Mouse (Mus musculus) neural tube, embryonic 14.5 days (tissue): ENCODE measurements at regions not wholly inside any gene's neighbourhood (a gene's known extent, or its start where the extent isn't known, plus 50 kb on each side); places are given as distances from the start of the nearest gene placed in this dataset.
A peak's percentile ranks its signal among the peaks of the same experiment; 100 is the strongest.

Experiments
- ATAC-seq: fragments of 200-750 bp; cut with Nextera tagmentation; 2 replicates; pipeline ENCODE4 v1.8.0; 2017; ENCODE audit warnings: low read depth, mild to moderate bottlenecking, moderate TSS enrichment, moderate library complexity
- H3K27ac ChIP-seq: fragments of 300-500 bp; sonication (generic); 2 replicates; pipeline ENCODE4 v1.5.1; 2014; ENCODE audit warnings: low read depth, mild to moderate bottlenecking, control low read depth, low read length, moderate library complexity, mixed read lengths
- H3K27me3 ChIP-seq: fragments of 300-500 bp; sonication (generic); 2 replicates; pipeline ENCODE4 v1.6.1; 2014; ENCODE audit warnings: low read length; ENCODE audit not compliant: control insufficient read depth, insufficient read depth
- H3K36me3 ChIP-seq: fragments of 300-500 bp; sonication (generic); 2 replicates; pipeline ENCODE4 v1.6.1; 2014; ENCODE audit warnings: low read length, mixed read lengths; ENCODE audit not compliant: control insufficient read depth, insufficient read depth
- H3K4me1 ChIP-seq: fragments of 300-500 bp; sonication (generic); 2 replicates; pipeline ENCODE4 v1.6.1; 2014; ENCODE audit warnings: low read length; ENCODE audit not compliant: control insufficient read depth, insufficient read depth
- H3K4me2 ChIP-seq: fragments of 300-500 bp; sonication (generic); 2 replicates; pipeline ENCODE4 v1.6.1; 2014; ENCODE audit warnings: mild to moderate bottlenecking, low read depth, low read length, control low read depth
- H3K4me3 ChIP-seq: fragments of 300-500 bp; sonication (generic); 2 replicates; pipeline ENCODE4 v1.5.1; 2014; ENCODE audit warnings: low read depth, low read length, control low read depth, mixed read lengths
- H3K9ac ChIP-seq: fragments of 300-500 bp; sonication (generic); replicated peaks from 2 replicates; pipeline ENCODE4 v1.6.1; 2014; ENCODE audit warnings: low read depth, mild to moderate bottlenecking, control low read depth, low read length, mixed read lengths
- H3K9me3 ChIP-seq: fragments of 300-500 bp; sonication (generic); 2 replicates; pipeline ENCODE4 v1.6.1; 2016; ENCODE audit warnings: low read length; ENCODE audit not compliant: control insufficient read depth
- WGBS: fragments of 180-500 bp; shearing (Covaris S2); extraction: QIAGEN DNeasy Blood & Tissue Kit; methylation state at CpG from one replicate; pipeline ENCODE4 v1.1.7; 2014; 5-methylcytosine and 5-hydroxymethylcytosine counted together

GRCm38 (mm10) chr17:64489769-64490335, 110.7 kb upstream of the Man2a1 start:
- WGBS = 85% methylated on average over 2 of the region's 2 CpGs
- H3K4me2 ChIP-seq = no peak overlapping the region
- H3K27ac ChIP-seq = no peak overlapping the region
- ATAC-seq = no peak
- no peak overlapping the region for H3K9ac ChIP-seq
- H3K27me3 ChIP-seq = no peaks in the 10 kb centered on the region
- no peak overlapping the region for H3K4me3 ChIP-seq
- no peaks in the 10 kb centered on the region for H3K36me3 ChIP-seq
- H3K9me3 ChIP-seq = no peaks in the 10 kb centered on the region
- H3K4me1 ChIP-seq = no peaks in the 10 kb centered on the region

GRCm38 (mm10) chr17:64490664-64491063, 109.9 kb upstream of the Man2a1 start:
- H3K4me2 ChIP-seq = no peak overlapping the region
- no peaks in the 10 kb centered on the region for H3K4me1 ChIP-seq
- no peak overlapping the region for H3K4me3 ChIP-seq
- no peak overlapping the region for H3K9ac ChIP-seq
- no peaks in the 10 kb centered on the region for H3K9me3 ChIP-seq
- H3K36me3 ChIP-seq = no peaks in the 10 kb centered on the region
- ATAC-seq = peak; percentile 69; the same call in 1 of the 2 replicates
- H3K27ac ChIP-seq = no peak overlapping the region
- 52% methylated on average over 7 of the region's 7 CpGs for WGBS
- no peaks in the 10 kb centered on the region for H3K27me3 ChIP-seq

- Histone ChIP-seq H3K9ac (no peak overlapping the region), H3K4me1 (no peaks in the 10 kb centered on the region), H3K9me3 (no peaks in the 10 kb centered on the region), H3K4me2 (no peak overlapping the region), H3K27ac (no peak overlapping the region), H3K4me3 (no peak overlapping the region), H3K36me3 (no peaks in the 10 kb centered on the region), H3K27me3 (no peaks in the 10 kb centered on the region)
- ATAC-seq = no peak
- WGBS = 72% methylated on average over 6 of the region's 10 CpGs
These were observed 108.6 kb upstream of the Man2a1 start for GRCm38 (mm10) chr17:64491922-64492353.

- no peaks in the 10 kb centered on the region for H3K36me3 ChIP-seq
- no peak overlapping the region for H3K9ac ChIP-seq
- H3K4me2 ChIP-seq = no peak overlapping the region
- no peak for ATAC-seq
- 60% methylated on average over 7 of the region's 9 CpGs for WGBS
- H3K4me3 ChIP-seq = no peak overlapping the region
- no peaks in the 10 kb centered on the region for H3K4me1 ChIP-seq
- H3K27ac ChIP-seq = no peak overlapping the region
- no peaks in the 10 kb centered on the region for H3K9me3 ChIP-seq
- H3K27me3 ChIP-seq = no peaks in the 10 kb centered on the region
These were observed 107.8 kb upstream of the Man2a1 start for GRCm38 (mm10) chr17:64492614-64493269.

GRCm38 (mm10) chr17:64499281-64499997, 101.1 kb upstream of the Man2a1 start:
- Histone ChIP-seq H3K9ac (no peak overlapping the region), H3K27ac (no peak overlapping the region), H3K9me3 (no peaks in the 10 kb centered on the region), H3K4me1 (no peaks in the 10 kb centered on the region), H3K4me2 (no peak overlapping the region), H3K4me3 (no peak overlapping the region), H3K36me3 (no peaks in the 10 kb centered on the region), H3K27me3 (no peaks in the 10 kb centered on the region)
- WGBS = 65% methylated on average over 15 of the region's 15 CpGs
- no peak for ATAC-seq

GRCm38 (mm10) chr17:64502376-64502775, 98.2 kb upstream of the Man2a1 start:
- Histone ChIP-seq H3K9me3 (no peaks in the 10 kb centered on the region), H3K4me3 (no peak overlapping the region), H3K27me3 (no peaks in the 10 kb centered on the region), H3K4me2 (no peak overlapping the region), H3K36me3 (no peaks in the 10 kb centered on the region), H3K9ac (no peak overlapping the region), H3K27ac (no peak overlapping the region), H3K4me1 (no peaks in the 10 kb centered on the region)
- ATAC-seq = no peak
- WGBS = 90% methylated on average over 2 of the region's 2 CpGs

- no peaks in the 10 kb centered on the region for H3K9me3 ChIP-seq
- H3K27ac ChIP-seq = no peak overlapping the region
- no peaks in the 10 kb centered on the region for H3K4me1 ChIP-seq
- ATAC-seq = no peak
- 88% methylated on average over 2 of the region's 2 CpGs for WGBS
- H3K4me3 ChIP-seq = no peak overlapping the region
- H3K36me3 ChIP-seq = no peaks in the 10 kb centered on the region
- no peak overlapping the region for H3K9ac ChIP-seq
- H3K4me2 ChIP-seq = no peak overlapping the region
- no peaks in the 10 kb centered on the region for H3K27me3 ChIP-seq
These were observed 94.6 kb upstream of the Man2a1 start for GRCm38 (mm10) chr17:64505956-64506355.

GRCm38 (mm10) chr17:64511139-64511779, 89.3 kb upstream of the Man2a1 start:
- H3K36me3 ChIP-seq = no peaks in the 10 kb centered on the region
- H3K4me1 ChIP-seq = no peaks in the 10 kb centered on the region
- H3K9ac ChIP-seq = no peak overlapping the region
- ATAC-seq = no peak
- no peak overlapping the region for H3K4me2 ChIP-seq
- 77% methylated on average over 3 of the region's 3 CpGs for WGBS
- no peaks in the 10 kb centered on the region for H3K27me3 ChIP-seq
- H3K9me3 ChIP-seq = no peaks in the 10 kb centered on the region
- H3K4me3 ChIP-seq = no peak overlapping the region
- no peak overlapping the region for H3K27ac ChIP-seq

GRCm38 (mm10) chr17:64522213-64522612, 78.3 kb upstream of the Man2a1 start:
- 83% methylated on average over 8 of the region's 8 CpGs for WGBS
- Histone ChIP-seq H3K4me1 (no peaks in the 10 kb centered on the region), H3K36me3 (no peaks in the 10 kb centered on the region), H3K4me3 (no peak overlapping the region), H3K27me3 (no peaks in the 10 kb centered on the region), H3K9me3 (no peaks in the 10 kb centered on the region), H3K27ac (no peak overlapping the region), H3K9ac (no peak overlapping the region), H3K4me2 (no peak overlapping the region)
- no peak for ATAC-seq
